Mouse (Mus musculus): ENCODE results near the gene Slc39a3. TPM values are rescaled to one million over a fixed set of nuclear protein-coding genes. Genes with fewer than 3 reads are reported as not detected.

Slc39a3 gene
- polyA plus RNA-seq (2015; fragmentation: Nextera tagmentation; extraction: Ambion mirVana), result 48.3 and 54.3 TPM in 2 replicates

DNA sequence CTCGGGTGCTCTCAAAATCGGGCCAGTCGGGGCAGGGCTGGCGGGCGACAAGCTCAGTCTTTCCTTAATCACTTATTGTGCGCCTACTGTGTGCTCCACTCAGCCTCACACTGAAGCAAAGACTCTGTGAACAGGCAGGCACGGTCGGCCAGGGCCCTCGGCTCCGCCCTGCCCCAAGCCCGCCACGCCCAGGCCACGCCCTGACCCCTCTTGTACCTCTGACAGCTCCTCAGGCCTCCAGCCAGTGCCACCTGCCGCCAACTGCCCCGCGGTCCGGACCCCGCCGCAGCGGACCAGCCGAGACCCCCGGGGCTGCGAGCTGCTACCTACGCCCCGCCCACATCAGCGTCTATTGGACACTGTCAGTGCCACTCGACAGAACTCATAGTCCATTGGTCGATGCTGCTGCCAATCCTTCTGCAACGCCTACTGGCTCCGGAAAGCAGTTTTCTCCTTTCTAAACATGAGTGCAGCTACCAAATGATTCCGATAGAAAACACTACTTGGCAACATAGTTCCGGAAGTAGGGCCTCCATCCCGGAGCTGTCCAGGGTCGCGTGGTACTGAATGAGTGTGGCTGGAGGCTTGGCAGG is at the start of gene Slc39a3:
Slc39a3 (minus strand) TSS at position 439 of the 593 bp plus-strand sequence.
- peak within 1 kb of the TSS; percentile 95 for H3K9ac ChIP-seq (ENCODE audit: low read depth, low read length)
- H3K4me1 ChIP-seq (ENCODE audit: control insufficient read depth, insufficient read depth, low read depth, low read length), result peaks cover 6% of the 10 kb centered on the region; the same call in 1 of the 2 replicates
- ATAC-seq, result peak; percentile 99
- peak within 1 kb of the TSS; percentile 97 for H3K4me3 ChIP-seq (ENCODE audit: low read length)
- H3K4me2 ChIP-seq (ENCODE audit: low read length), result peak within 1 kb of the TSS; percentile 70
- no peaks in the 10 kb centered on the region for H3K9me3 ChIP-seq (ENCODE audit: control insufficient read depth, low read length)
- peak within 1 kb of the TSS; percentile 71 for H3K27ac ChIP-seq (ENCODE audit: low read depth, low read length)
- under 1% methylated on average over 35 of the region's 35 CpGs for WGBS
- no peaks in the 10 kb centered on the region for H3K27me3 ChIP-seq (replicated peaks; ENCODE audit: control insufficient read depth, insufficient read depth, low read length)
- H3K36me3 ChIP-seq (ENCODE audit: control insufficient read depth, insufficient read depth, low read length), result peaks cover 6% of the 10 kb centered on the region; the same call in 1 of the 2 replicates

GRCm38 (mm10) chr10:81087021-81087420 is 49.8 kb upstream of the Slc39a3 start:
- Histone ChIP-seq H3K4me2 (ENCODE audit: low read length) (no peak overlapping the region), H3K4me3 (ENCODE audit: low read length) (no peak overlapping the region), H3K36me3 (ENCODE audit: control insufficient read depth, insufficient read depth, low read length) (peaks cover 2% of the 10 kb centered on the region; the same call in 1 of the 2 replicates), H3K27ac (ENCODE audit: low read depth, low read length) (no peak overlapping the region), H3K4me1 (ENCODE audit: control insufficient read depth, insufficient read depth, low read depth, low read length) (peaks cover 4% of the 10 kb centered on the region; the same call in 1 of the 2 replicates), H3K9me3 (ENCODE audit: control insufficient read depth, low read length) (no peaks in the 10 kb centered on the region), H3K9ac (ENCODE audit: low read depth, low read length) (no peak overlapping the region), H3K27me3 (replicated peaks; ENCODE audit: control insufficient read depth, insufficient read depth, low read length) (no peaks in the 10 kb centered on the region)
- WGBS, result 49% methylated on average over 2 of the region's 2 CpGs
- ATAC-seq, result no peak

DNA sequence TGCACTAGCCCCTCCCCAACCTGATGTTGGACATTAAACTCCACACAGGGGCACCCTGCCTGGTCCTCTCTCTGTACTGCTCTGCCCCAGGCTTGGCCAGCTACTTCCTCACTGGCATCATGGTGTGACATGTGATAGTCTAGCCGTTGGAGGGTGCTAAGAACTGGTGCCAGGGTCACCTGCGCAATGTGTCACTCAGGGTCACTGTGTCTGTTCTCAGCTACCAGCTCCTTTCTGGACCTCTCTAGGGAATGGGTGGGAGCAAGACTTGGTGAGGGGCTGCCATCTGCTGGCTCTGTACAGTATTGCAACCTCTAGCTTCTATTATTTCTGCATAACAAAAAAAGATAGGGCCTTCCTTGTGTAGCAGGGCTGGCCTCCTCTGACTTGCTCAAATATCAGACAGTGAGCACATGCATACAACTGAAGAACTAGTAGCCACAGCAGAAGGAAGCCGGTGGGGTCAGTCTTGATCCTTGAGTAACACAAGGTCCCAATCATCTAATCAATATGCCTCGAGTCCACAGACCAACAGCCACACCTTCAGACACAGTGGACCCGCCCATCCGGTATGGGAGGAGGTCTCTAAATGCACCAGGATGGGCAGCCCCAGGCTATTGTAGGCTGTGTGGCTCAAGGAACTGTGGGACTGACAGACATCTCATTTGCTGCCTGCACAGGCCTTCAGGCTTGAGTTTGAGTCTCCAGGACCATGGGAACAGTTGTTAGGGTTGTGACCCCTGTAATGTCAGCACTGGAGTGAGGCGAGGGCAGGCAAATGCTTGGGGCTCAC is 45.1 kb upstream of the Slc39a3 start:
- peak; percentile 53 for ATAC-seq
- H3K4me1 ChIP-seq (ENCODE audit: control insufficient read depth, insufficient read depth, low read depth, low read length), result no peaks in the 10 kb centered on the region
- H3K9ac ChIP-seq (ENCODE audit: low read depth, low read length), result no peak overlapping the region
- H3K4me2 ChIP-seq (ENCODE audit: low read length), result no peak overlapping the region
- no peaks in the 10 kb centered on the region for H3K27me3 ChIP-seq (replicated peaks; ENCODE audit: control insufficient read depth, insufficient read depth, low read length)
- no peaks in the 10 kb centered on the region for H3K9me3 ChIP-seq (ENCODE audit: control insufficient read depth, low read length)
- H3K27ac ChIP-seq (ENCODE audit: low read depth, low read length), result no peak overlapping the region
- H3K36me3 ChIP-seq (ENCODE audit: control insufficient read depth, insufficient read depth, low read length), result peaks cover 41% of the 10 kb centered on the region
- H3K4me3 ChIP-seq (ENCODE audit: low read length), result no peak overlapping the region
- WGBS, result 77% methylated on average over 7 of the region's 7 CpGs

- 90% methylated on average over 31 of the region's 31 CpGs for WGBS
- no peak overlapping the region for H3K4me3 ChIP-seq (ENCODE audit: low read length)
- no peak overlapping the region for H3K4me2 ChIP-seq (ENCODE audit: low read length)
- no peak for ATAC-seq
- H3K9ac ChIP-seq (ENCODE audit: low read depth, low read length), result no peak overlapping the region
- H3K27me3 ChIP-seq (replicated peaks; ENCODE audit: control insufficient read depth, insufficient read depth, low read length), result no peaks in the 10 kb centered on the region
- no peaks in the 10 kb centered on the region for H3K4me1 ChIP-seq (ENCODE audit: control insufficient read depth, insufficient read depth, low read depth, low read length)
- no peaks in the 10 kb centered on the region for H3K9me3 ChIP-seq (ENCODE audit: control insufficient read depth, low read length)
- no peak overlapping the region for H3K27ac ChIP-seq (ENCODE audit: low read depth, low read length)
- H3K36me3 ChIP-seq (ENCODE audit: control insufficient read depth, insufficient read depth, low read length), result peaks cover 49% of the 10 kb centered on the region
These were observed 42.9 kb upstream of the Slc39a3 start for GRCm38 (mm10) chr10:81080008-81080655.

DNA sequence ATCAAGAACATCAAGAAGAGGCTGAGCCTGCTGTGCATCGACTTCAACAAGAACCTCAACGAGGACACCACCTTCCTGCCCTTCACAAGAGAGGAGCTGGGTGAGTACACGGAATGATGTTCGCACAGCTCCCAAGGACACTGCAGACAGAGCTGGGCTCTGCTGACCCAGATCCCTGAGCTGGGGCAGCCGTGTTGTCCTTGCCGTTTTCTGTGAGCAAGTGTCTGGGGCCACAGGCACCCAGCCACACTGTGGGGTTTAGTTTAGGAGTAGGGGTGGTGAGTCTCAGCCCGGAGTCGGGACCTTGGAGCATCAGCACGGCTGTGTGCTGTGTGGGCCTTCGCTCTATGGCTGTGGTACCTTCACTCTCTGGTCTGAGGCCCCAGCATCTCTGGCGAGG is 40.7 kb upstream of the Slc39a3 start:
- Histone ChIP-seq H3K27me3 (replicated peaks; ENCODE audit: control insufficient read depth, insufficient read depth, low read length) (no peaks in the 10 kb centered on the region), H3K4me2 (ENCODE audit: low read length) (no peak overlapping the region), H3K9ac (ENCODE audit: low read depth, low read length) (no peak overlapping the region), H3K4me3 (ENCODE audit: low read length) (no peak overlapping the region), H3K36me3 (ENCODE audit: control insufficient read depth, insufficient read depth, low read length) (peaks cover 65% of the 10 kb centered on the region), H3K27ac (ENCODE audit: low read depth, low read length) (no peak overlapping the region), H3K9me3 (ENCODE audit: control insufficient read depth, low read length) (no peaks in the 10 kb centered on the region), H3K4me1 (ENCODE audit: control insufficient read depth, insufficient read depth, low read depth, low read length) (no peaks in the 10 kb centered on the region)
- no peak for ATAC-seq
- WGBS, result 94% methylated on average over 11 of the region's 11 CpGs

- Histone ChIP-seq H3K27ac (ENCODE audit: low read depth, low read length) (no peak overlapping the region), H3K9me3 (ENCODE audit: control insufficient read depth, low read length) (no peaks in the 10 kb centered on the region), H3K4me2 (ENCODE audit: low read length) (no peak overlapping the region), H3K36me3 (ENCODE audit: control insufficient read depth, insufficient read depth, low read length) (peaks cover 57% of the 10 kb centered on the region), H3K4me3 (ENCODE audit: low read length) (no peak overlapping the region), H3K4me1 (ENCODE audit: control insufficient read depth, insufficient read depth, low read depth, low read length) (peaks cover under 1% of the 10 kb centered on the region), H3K9ac (ENCODE audit: low read depth, low read length) (no peak overlapping the region), H3K27me3 (replicated peaks; ENCODE audit: control insufficient read depth, insufficient read depth, low read length) (no peaks in the 10 kb centered on the region)
- no peak for ATAC-seq
- WGBS, result 100% methylated on average over 1 of the region's 1 CpGs
These were observed 39.1 kb upstream of the Slc39a3 start for GRCm38 (mm10) chr10:81076356-81076755.

- peaks cover 51% of the 10 kb centered on the region for H3K36me3 ChIP-seq (ENCODE audit: control insufficient read depth, insufficient read depth, low read length)
- H3K4me3 ChIP-seq (ENCODE audit: low read length), result no peak overlapping the region
- no peaks in the 10 kb centered on the region for H3K27me3 ChIP-seq (replicated peaks; ENCODE audit: control insufficient read depth, insufficient read depth, low read length)
- H3K27ac ChIP-seq (ENCODE audit: low read depth, low read length), result no peak overlapping the region
- ATAC-seq, result no peak
- 57% methylated on average over 8 of the region's 8 CpGs for WGBS
- H3K9ac ChIP-seq (ENCODE audit: low read depth, low read length), result no peak overlapping the region
- no peaks in the 10 kb centered on the region for H3K9me3 ChIP-seq (ENCODE audit: control insufficient read depth, low read length)
- no peak overlapping the region for H3K4me2 ChIP-seq (ENCODE audit: low read length)
- H3K4me1 ChIP-seq (ENCODE audit: control insufficient read depth, insufficient read depth, low read depth, low read length), result peaks cover 7% of the 10 kb centered on the region
These were observed 38.5 kb upstream of the Slc39a3 start for GRCm38 (mm10) chr10:81075734-81076133.

GRCm38 (mm10) chr10:81073464-81073863 is 36.2 kb upstream of the Slc39a3 start:
- WGBS, result 72% methylated on average over 7 of the region's 7 CpGs
- no peak overlapping the region for H3K9ac ChIP-seq (ENCODE audit: low read depth, low read length)
- ATAC-seq, result no peak
- no peak overlapping the region for H3K27ac ChIP-seq (ENCODE audit: low read depth, low read length)
- H3K27me3 ChIP-seq (replicated peaks; ENCODE audit: control insufficient read depth, insufficient read depth, low read length), result no peaks in the 10 kb centered on the region
- peaks cover 18% of the 10 kb centered on the region for H3K4me1 ChIP-seq (ENCODE audit: control insufficient read depth, insufficient read depth, low read depth, low read length)
- no peak overlapping the region for H3K4me2 ChIP-seq (ENCODE audit: low read length)
- H3K4me3 ChIP-seq (ENCODE audit: low read length), result no peak overlapping the region
- peaks cover 31% of the 10 kb centered on the region for H3K36me3 ChIP-seq (ENCODE audit: control insufficient read depth, insufficient read depth, low read length)
- H3K9me3 ChIP-seq (ENCODE audit: control insufficient read depth, low read length), result no peaks in the 10 kb centered on the region

DNA sequence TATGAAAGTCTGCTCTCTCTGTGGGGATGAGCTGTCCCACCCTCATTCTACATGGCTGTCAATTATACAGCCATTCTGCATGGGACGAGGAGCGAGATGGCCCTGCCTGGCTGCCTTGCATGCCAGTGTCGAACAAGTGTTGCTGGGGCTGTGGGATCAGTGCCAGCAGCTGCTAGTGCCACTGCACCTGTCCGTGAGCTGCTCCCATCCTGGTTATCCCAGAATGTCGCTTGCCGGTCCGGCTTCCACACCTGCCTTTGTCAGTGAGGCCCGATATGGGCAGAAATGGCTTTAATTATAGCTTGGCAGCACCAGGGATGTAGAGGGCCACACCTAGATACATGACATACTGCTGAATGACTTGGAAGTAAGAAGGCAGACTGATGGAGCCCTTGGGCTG is 35.1 kb upstream of the Slc39a3 start:
- ATAC-seq, result no peak
- Histone ChIP-seq H3K4me3 (ENCODE audit: low read length) (no peak overlapping the region), H3K27ac (ENCODE audit: low read depth, low read length) (no peak overlapping the region), H3K4me1 (ENCODE audit: control insufficient read depth, insufficient read depth, low read depth, low read length) (peaks cover 18% of the 10 kb centered on the region), H3K9me3 (ENCODE audit: control insufficient read depth, low read length) (no peaks in the 10 kb centered on the region), H3K9ac (ENCODE audit: low read depth, low read length) (no peak overlapping the region; the same call in 1 of the 2 replicates), H3K4me2 (ENCODE audit: low read length) (no peak overlapping the region), H3K36me3 (ENCODE audit: control insufficient read depth, insufficient read depth, low read length) (peaks cover 24% of the 10 kb centered on the region), H3K27me3 (replicated peaks; ENCODE audit: control insufficient read depth, insufficient read depth, low read length) (no peaks in the 10 kb centered on the region)
- WGBS, result 89% methylated on average over 8 of the region's 8 CpGs
